Mouse (Mus musculus): ENCODE data around the gene Pik3cg. TPM values are rescaled to one million over a fixed set of nuclear protein-coding genes. Genes with fewer than 3 reads are reported as not detected.
"Not testable (repeated sequence)": the region's sequence is repeated elsewhere in the genome, so short reads cannot be mapped to it uniquely, and the experiment has no call there.

Gene Pik3cg
- total RNA-seq (2021), result 1 to 10 TPM; 4.5 to 4.6 TPM
- long read RNA-seq, experiment 1, partial matches to known transcripts, result 0 of 1 reads
- long read RNA-seq, experiment 1, other reads (novel, unspliced or antisense), result 0 of 1 reads
- long read RNA-seq, experiment 2, full-length matches to known transcripts, result 1 of 1 reads
- long read RNA-seq, experiment 2, partial matches to known transcripts, result 0 of 1 reads
- long read RNA-seq, experiment 2, other reads (novel, unspliced or antisense), result 0 of 1 reads

DNA sequence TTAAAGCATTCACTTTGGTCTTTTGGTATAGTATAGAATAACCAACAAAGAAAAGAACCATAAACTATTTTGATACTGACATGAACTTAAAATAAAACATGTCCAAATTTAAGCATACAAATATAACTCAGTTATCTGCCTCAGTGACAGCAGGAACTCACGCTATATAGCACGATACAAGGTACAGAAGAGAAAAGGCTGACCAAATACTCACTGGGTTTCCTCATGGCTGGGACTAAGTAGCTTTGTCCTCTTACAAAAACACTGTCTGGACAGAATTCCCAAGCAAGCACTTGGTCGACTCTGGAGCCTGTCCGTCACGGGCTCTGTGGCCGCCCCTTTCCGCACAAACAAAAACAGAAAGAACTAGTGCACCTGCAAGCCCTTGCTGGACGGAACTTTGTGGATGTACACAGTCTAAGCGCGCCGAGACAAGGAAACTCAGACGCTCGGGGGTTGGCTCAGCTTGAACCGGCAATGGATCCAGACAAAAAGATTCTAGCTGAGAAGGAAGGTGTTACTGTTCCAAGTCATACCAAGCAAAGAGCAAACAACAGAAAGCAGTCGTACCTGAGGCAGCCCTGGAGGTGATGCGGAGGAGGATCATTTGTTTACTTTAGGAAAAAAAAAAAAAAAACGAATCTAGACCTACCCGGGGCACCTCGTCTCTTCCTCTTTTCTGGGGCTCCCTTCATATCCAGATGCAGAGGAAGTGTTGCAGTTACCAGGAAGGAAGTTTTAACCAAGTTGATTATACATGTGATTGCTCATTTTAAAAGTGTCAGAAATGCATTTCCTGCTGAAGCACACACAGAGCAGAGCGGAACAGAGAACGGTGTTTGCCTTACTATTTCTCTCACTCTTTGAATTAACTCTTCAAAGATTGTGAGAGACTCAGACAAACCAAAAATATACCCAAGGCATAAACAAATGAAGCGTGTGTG is at the start of gene Pik3cg:
Gene Pik3cg, minus strand, starts transcription at position 712 of the 944 bp plus-strand sequence.
- peak in 1 of 2 experiments; percentile 11 for DNase-seq (ENCODE audit: low spot score in 2 of 2)

- no peak for DNase-seq (ENCODE audit: low spot score in 2 of 2)
Observed at GRCm38 (mm10) chr12:32248483-32248882, 40.0 kb upstream of the Pik3cg start.

DNA sequence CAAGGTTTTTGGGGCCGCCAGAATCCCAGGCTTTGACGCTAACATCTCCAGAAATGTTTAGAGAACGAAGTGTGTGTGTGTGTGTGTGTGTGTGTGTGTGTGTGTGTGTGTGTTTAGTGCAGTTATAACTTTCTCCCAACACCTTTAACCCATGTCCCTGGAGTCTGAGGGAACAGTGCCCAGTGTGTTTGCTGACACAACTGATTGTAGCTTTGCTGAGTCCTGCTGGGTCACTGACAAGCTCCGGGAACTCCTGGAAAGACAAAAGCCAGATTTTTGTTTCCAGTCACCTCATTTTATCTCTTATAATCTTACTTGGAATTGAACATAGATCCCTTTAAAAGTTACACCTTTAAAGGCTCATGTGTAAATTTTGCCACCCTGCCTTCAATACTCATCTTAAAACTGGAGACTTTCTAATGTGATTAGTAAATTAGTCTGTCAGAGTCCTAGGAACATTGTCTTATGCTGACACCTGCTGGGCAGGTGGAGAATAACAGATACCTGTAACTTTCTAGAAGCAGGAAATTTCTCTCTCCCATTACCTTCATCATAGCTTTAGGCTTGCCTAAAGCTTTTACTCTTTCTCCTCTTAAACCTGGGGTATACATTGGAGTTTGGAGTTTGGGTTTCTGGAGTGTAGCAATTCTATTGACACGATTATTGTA is 37.2 kb upstream of the Pik3cg start:
- peak in 1 of 2 experiments; percentile 19 for DNase-seq (ENCODE audit: low spot score in 2 of 2)

DNA sequence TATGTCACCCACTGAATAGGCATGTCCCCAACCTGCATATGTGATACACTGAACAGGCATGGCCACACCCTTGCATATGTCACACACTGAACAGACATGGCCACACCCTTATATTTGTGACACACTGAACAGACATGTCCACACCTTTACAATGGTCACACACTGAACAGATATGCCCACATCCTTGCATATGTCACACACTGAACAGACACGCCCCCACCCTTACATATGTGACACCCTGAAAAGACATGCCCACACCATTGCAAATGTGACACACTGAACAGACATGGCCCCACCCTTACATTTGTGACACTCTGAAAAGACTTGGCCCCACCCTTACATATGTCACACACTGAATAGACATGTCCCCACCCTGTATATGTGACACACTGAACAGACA is 35.1 kb upstream of the Pik3cg start:
- DNase-seq (ENCODE audit: low spot score in 2 of 2), result no peak

DNA sequence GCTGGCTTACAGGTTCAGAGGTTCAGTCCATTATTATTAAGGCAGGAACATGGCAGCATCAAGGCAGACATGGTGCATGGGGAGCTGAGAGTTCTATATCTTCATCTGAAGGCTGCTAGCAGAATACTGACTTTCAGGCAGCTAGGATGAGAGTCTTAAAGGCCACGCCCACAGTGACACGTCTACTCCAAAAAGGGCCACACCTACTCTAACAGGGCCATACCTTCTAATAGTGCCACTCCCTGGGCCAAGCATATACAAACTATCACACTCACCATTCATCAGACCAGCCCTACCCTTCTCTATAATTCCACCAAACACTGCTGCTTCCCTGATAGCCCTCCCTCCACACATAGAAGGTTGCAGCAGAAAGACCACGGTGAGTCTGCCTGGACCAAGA is 30.7 kb upstream of the Pik3cg start:
- not testable (repeated sequence) for DNase-seq (ENCODE audit: low spot score in 2 of 2)

DNA sequence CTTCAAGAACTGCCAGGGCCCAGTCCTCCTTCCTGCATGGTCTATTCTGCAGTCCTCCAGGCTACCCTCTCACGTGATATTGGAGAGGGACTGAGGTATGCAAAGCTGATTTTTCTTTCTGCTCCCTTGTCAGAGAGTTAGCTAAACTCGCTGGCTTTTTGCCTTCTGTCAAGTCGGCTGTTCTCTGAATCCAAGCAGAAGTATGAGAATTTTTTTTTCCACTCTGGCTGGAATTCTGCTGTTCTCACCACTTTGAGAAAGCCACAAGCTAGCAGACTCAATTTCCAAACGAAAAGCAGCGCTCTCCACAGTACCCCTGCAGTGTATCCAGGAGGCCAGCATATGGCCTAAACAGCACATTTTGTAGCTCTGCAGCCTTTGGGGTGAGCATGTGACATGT is 30.0 kb upstream of the Pik3cg start:
- peak; percentile 19 to 44 for DNase-seq (ENCODE audit: low spot score in 2 of 2)

- no peak for DNase-seq (ENCODE audit: low spot score in 2 of 2)
Observed at GRCm38 (mm10) chr12:32237839-32238238, 29.4 kb upstream of the Pik3cg start.

- no peak for DNase-seq (ENCODE audit: low spot score in 2 of 2)
Observed at GRCm38 (mm10) chr12:32237139-32237538, 28.7 kb upstream of the Pik3cg start.

DNA sequence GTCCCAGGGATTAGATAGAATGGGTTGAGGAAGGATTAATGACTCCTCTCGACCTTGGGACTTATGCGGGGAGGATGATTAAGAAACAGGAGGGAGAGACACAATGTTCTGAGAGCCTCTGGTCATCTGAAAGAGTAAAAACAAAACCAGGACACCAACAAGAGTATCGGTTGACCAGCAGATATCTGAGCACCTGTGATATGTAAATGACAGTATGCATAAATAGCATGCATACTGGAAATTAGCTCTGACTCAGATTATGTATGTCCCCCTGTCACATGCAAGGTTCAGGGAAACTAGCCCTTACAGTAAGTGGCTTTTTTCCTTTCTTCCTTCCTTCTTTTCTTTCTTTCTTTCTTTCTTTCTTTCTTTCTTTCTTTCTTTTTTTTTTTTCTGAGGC is 28.0 kb upstream of the Pik3cg start:
- DNase-seq (ENCODE audit: low spot score in 2 of 2), result no peak

GRCm38 (mm10) chr12:32233871-32234270 is 25.4 kb upstream of the Pik3cg start:
- no peak for DNase-seq (ENCODE audit: low spot score in 2 of 2)

DNA sequence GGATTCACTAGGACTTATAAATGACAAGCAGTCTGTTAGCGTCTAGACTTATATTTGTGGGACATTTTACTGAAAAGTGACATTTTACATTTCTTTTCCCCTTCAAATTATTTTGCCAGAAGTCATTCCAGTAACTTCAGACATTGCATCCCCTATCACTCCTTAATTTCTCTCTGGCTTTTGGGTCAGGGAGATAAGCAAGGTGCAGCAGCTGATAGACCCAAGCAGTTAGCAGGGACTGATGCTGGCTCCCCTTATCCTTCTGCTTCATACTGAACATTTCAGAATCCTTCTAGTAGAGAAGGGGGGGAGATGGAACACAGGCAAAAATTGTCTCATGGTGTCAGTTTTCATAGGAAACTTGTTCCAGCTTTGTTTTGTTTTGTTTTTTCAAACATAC is 22.9 kb upstream of the Pik3cg start:
- DNase-seq (ENCODE audit: low spot score in 2 of 2), result no peak

GRCm38 (mm10) chr12:32223629-32224028 is 15.2 kb upstream of the Pik3cg start:
- no peak for DNase-seq (ENCODE audit: low spot score in 2 of 2)

GRCm38 (mm10) chr12:32222758-32223385 is 14.4 kb upstream of the Pik3cg start:
- no peak for DNase-seq (ENCODE audit: low spot score in 2 of 2)

GRCm38 (mm10) chr12:32220387-32220786 is 11.9 kb upstream of the Pik3cg start:
- DNase-seq (ENCODE audit: low spot score in 2 of 2), result no peak

- DNase-seq (ENCODE audit: low spot score in 2 of 2), result no peak
Observed at GRCm38 (mm10) chr12:32215143-32215542, 6.7 kb upstream of the Pik3cg start.

DNA sequence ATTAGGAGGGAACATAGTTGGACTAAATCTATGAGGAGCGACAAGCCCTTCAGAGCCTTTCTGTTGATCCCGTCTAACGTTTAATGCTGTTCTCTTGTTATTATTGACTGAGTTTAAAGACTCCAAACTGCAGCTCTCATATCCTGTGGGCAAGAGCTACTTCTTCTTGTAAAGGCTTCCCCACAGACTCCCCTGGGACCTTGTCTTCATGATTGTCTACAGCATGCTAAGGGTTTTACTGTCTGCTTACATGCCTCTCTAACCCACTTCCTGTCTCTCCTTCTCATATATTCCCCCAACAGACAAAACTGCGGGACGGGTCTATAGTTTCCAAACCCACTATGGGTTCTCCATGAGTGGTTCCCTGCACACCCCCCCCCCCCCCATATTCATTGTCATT is 4.2 kb upstream of the Pik3cg start:
- no peak for DNase-seq (ENCODE audit: low spot score in 2 of 2)

GRCm38 (mm10) chr12:32212156-32212555 is 3.7 kb upstream of the Pik3cg start:
- DNase-seq (ENCODE audit: low spot score in 2 of 2), result no peak

GRCm38 (mm10) chr12:32211257-32211656 is 2.8 kb upstream of the Pik3cg start:
- DNase-seq (ENCODE audit: low spot score in 2 of 2), result peak in 1 of 2 experiments; percentile 11

DNA sequence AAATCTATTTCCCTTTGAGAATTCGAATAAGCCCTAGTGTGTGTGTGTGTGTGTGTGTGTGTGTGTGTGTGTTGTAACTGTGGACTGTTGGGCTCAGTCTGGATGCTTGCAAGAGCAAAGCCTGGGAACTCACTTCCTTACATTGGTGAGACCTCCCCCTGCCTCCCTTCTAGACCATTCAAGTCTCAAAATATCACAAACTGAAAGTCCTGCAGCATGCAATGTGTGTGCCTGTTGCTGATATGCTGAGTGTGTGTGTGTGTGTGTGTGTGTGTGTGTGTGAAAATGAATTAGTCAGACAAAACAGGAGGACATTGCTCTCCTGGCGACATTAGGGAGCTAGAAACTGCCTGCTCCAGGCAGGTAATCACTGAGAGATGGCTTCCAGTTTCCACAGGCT is 492 bp upstream of the Pik3cg start:
- no peak for DNase-seq (ENCODE audit: low spot score in 2 of 2)

GRCm38 (mm10) chr12:32207141-32207540 is 1.3 kb downstream of the Pik3cg start:
- DNase-seq (ENCODE audit: low spot score in 2 of 2), result no peak

GRCm38 (mm10) chr12:32203695-32204094 is 4.8 kb downstream of the Pik3cg start:
- DNase-seq (ENCODE audit: low spot score in 2 of 2), result no peak

Measured in layer of hippocampus, postnatal 14 days (tissue).